Mouse (Mus musculus) CD8-positive naive resting alpha-beta T cell, adult 2 months (primary cell): Measurements from ENCODE around the gene Msrb2.

Experiments used
- DNase-seq, 2 experiments: peaks; one replicate each; pipeline ENCODE4 v3.0.0; 2022; ENCODE audit warnings: low read depth in 2 of 2, low spot score in 2 of 2

Gene Msrb2

DNA sequence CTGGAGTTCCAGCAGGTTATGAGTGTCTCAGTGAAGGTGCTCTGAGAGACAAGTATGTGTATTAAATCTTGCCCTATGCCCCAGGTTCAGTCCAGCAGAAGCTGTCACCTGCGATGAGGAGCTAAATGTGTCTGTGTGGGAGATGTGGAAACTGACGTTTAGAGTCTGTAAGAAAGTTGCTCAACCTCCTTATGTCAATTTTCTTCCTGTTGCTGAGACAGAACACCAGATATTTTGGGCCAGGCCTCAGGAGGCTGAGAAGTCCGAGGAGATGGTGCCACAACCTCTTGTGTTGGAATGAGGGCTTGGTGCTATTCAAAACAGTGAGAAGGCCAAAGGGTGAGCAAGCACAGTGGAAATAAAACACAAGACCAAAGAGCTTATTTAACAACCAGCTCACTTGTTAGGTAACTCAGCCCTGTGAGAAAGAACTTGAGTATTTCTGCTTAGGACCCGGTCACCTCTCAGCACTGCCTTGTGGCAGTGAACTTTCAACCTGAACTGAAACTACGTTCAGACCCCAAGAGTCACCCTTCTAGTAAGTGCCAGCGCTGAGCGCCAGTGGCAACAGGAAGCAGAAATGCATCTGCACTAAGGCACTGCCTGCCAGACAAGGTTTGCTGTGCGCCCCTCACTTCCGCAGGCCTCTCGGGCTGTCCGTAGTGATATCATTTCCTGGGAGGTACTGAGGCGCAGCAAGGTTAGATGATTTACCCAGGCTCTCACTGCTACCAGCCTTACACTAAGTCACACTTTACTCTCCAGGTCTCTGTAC lies 17.3 kb downstream of the Msrb2 start:
- DNase-seq = peak; percentile 45 to 49

DNA sequence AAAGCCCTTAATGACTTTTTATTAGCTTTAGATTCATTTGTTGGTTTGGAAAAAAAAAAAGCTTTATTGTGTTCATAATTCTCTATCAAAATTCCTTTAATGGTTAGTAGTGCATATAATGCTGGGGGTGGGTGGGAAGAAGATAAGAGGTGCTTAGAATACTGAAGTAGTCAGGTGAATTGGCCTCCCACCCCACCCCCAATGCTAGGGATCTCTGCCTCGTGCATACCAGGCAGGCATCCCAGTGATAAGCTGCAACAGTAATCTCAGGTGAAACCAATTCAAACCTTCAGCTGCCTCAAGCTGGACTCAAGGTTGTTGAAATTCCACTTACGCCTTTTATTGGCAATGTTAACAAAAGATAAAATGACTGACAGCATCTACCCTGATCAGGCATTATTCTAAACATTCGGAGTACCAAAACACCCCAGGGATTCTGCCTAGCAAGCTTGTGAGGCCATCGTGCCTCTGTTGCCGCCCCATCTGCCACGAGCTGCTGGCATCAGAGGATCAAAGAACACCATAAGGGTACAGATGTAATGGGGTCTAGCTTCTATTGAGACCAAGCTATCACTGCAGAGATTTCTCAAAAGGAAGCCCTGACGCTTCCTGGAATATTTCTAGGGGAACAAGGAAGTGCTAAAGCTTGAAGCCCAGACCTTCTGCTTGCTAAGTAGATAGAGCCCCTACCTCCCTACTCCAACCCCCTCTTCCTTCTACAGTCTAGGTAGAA lies 19.3 kb downstream of the Msrb2 start:
- no peak for DNase-seq

DNA sequence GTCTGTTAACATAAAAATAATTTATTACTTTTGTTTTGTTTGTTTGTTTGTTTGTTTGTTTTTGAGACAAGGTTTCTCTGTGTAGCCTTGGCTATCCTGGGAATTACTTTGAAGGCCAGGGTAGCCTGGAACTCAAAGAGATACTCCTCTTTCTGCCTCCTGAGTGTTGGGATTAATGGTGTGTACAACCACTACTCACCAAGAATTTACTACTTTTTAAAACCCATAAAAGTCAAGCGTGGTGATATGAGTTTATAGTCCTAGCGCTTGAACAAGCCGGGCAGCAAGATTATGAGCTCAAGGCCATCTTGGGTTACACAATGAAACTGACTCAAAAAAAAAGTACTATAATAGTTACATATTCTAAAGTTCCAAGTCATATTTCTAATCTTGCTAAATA lies 20.4 kb downstream of the Msrb2 start:
- DNase-seq = no peak

- no peak for DNase-seq
Observed at GRCm38 (mm10) chr2:19392793-19393192, 21.6 kb downstream of the Msrb2 start.

DNA sequence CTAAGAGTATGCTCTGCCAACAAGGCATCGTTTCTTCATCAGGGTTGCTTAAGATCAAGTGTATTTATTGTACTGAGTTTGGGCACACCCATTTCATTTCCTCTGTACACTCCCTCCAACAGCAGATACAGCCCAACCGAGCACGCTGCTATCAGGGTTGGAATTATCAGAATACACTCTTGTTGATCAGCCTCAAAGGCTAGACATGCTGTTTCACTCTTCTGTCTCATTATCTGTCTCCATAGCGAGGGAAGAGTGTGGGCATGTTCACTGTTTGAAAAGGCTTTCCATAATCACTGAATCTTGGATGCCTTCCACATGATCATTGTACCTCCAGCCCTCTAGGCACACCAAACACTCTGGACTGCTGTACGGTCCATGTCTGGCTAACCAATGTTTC lies 34.2 kb downstream of the Msrb2 start:
- no peak for DNase-seq

GRCm38 (mm10) chr2:19406531-19406930 lies 35.3 kb downstream of the Msrb2 start:
- no peak for DNase-seq

GRCm38 (mm10) chr2:19414222-19414965 lies 43.2 kb downstream of the Msrb2 start:
- peak; percentile 13 to 31 for DNase-seq

DNA sequence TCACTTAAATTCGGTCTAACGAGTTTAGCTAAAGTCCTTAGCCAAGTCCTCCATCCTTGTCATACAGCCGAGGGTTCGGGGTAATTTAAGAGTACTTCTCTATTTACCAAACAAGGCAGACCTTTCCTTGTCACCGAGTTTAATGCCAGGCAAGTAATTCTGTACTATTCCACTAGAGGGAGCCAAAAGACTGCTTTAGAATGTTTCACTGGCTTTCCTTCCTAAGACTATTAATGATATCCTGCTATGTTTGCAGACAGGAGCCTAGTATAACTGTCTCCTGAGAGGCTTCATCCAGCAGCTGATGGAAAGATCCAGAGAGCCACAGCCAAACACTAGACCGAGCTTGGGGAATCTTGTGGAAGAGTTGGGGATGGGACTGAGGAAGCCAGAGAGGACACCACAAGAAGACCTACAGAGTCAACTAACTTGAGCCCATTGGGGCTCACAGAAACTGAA lies 43.9 kb downstream of the Msrb2 start:
- DNase-seq = peak; percentile 29 to 61

DNA sequence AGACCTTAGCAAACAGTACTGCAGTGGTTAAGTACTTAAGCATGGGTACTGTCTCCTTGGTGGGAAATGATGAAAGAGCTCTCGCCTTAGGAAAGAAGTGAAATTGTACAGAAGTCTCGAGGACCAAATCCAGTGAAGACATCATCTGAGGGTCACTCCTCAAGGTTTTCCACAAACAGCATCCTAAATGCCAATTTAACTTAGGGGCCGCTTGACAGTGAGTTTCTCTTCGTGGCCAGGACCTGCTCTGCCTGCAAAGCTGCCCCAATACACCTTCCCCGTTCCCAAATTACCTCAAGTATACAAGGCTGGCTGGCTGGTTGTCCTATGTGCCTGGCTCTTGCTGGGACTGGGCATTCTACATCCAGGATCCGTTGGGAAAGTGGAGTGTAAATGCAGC lies 44.8 kb downstream of the Msrb2 start:
- no peak for DNase-seq

- DNase-seq = no peak
Observed at GRCm38 (mm10) chr2:19419686-19420345, 48.6 kb downstream of the Msrb2 start.

- no peak for DNase-seq
Observed at GRCm38 (mm10) chr2:19422226-19422625, 51.0 kb downstream of the Msrb2 start.

- no peak for DNase-seq
Observed at GRCm38 (mm10) chr2:19423086-19423485, 51.8 kb downstream of the Msrb2 start.

GRCm38 (mm10) chr2:19429031-19429430 lies 57.8 kb downstream of the Msrb2 start:
- DNase-seq = no peak

- DNase-seq = no peak
Observed at GRCm38 (mm10) chr2:19429691-19430690, 58.8 kb downstream of the Msrb2 start.

- no peak for DNase-seq
Observed at GRCm38 (mm10) chr2:19430746-19431145, 59.5 kb downstream of the Msrb2 start.

GRCm38 (mm10) chr2:19431186-19431585 lies 59.9 kb downstream of the Msrb2 start:
- DNase-seq = no peak

- no peak for DNase-seq
Observed at GRCm38 (mm10) chr2:19431614-19432323, 60.5 kb downstream of the Msrb2 start.

GRCm38 (mm10) chr2:19444346-19444745 lies 73.1 kb downstream of the Msrb2 start:
- DNase-seq = no peak
